Mouse (Mus musculus): ENCODE data around the gene Tbrg1. TPM values are rescaled to one million over a fixed set of nuclear protein-coding genes. Genes with fewer than 3 reads are reported as not detected.
A peak's percentile ranks its signal among the peaks of the same experiment; 100 is the strongest.

The Tbrg1 gene
- polyA plus RNA-seq, 1 experiment from 2014 or later: 137 TPM

GRCm38 (mm10) chr9:37669115-37669514, 12.0 kb upstream of the Tbrg1 start, which contains the start of gene Panx3:
Gene Panx3, minus strand, starts transcription at chr9:37669235.
- Histone ChIP-seq H3K36me3 (replicated peaks; ENCODE audit: control insufficient read depth, insufficient read depth, low read depth, low read length) (no peaks in the 10 kb centered on the region), H3K4me3 (ENCODE audit: low read depth, low read length) (no peak within 1 kb of the TSS), H3K9me3 (replicated peaks; ENCODE audit: control insufficient read depth, low read length) (no peaks in the 10 kb centered on the region), H3K9ac (replicated peaks; ENCODE audit: low read length) (no peak within 1 kb of the TSS), H3K4me2 (ENCODE audit: low read depth, low read length) (no peak within 1 kb of the TSS), H3K27me3 (ENCODE audit: control insufficient read depth, insufficient read depth, low read length) (no peaks in the 10 kb centered on the region), H3K27ac (replicated peaks; ENCODE audit: low read depth, low read length) (no peak within 1 kb of the TSS), H3K4me1 (ENCODE audit: control insufficient read depth, insufficient read depth, low read length) (no peaks in the 10 kb centered on the region)
- ATAC-seq (replicated peaks; ENCODE audit: insufficient number of reproducible peaks, low FRiP score, low TSS enrichment, low read depth) (no peak), DNase-seq (ENCODE audit: low spot score) (no peak)
- 68% methylated on average over 6 of the region's 6 CpGs for WGBS

GRCm38 (mm10) chr9:37666045-37666444, 8.9 kb upstream of the Tbrg1 start:
- DNase-seq (ENCODE audit: low spot score): no peak
- no peaks in the 10 kb centered on the region for H3K36me3 ChIP-seq (replicated peaks; ENCODE audit: control insufficient read depth, insufficient read depth, low read depth, low read length)
- no peak overlapping the region for H3K4me3 ChIP-seq (ENCODE audit: low read depth, low read length)
- H3K9ac ChIP-seq (replicated peaks; ENCODE audit: low read length): no peak overlapping the region
- no peaks in the 10 kb centered on the region for H3K9me3 ChIP-seq (replicated peaks; ENCODE audit: control insufficient read depth, low read length)
- no peak overlapping the region for H3K4me2 ChIP-seq (ENCODE audit: low read depth, low read length)
- 80% methylated on average over 7 of the region's 7 CpGs for WGBS
- no peaks in the 10 kb centered on the region for H3K4me1 ChIP-seq (ENCODE audit: control insufficient read depth, insufficient read depth, low read length)
- ATAC-seq (replicated peaks; ENCODE audit: insufficient number of reproducible peaks, low FRiP score, low TSS enrichment, low read depth): no peak
- H3K27ac ChIP-seq (replicated peaks; ENCODE audit: low read depth, low read length): no peak overlapping the region
- no peaks in the 10 kb centered on the region for H3K27me3 ChIP-seq (ENCODE audit: control insufficient read depth, insufficient read depth, low read length)

GRCm38 (mm10) chr9:37664604-37665003, 7.5 kb upstream of the Tbrg1 start:
- no peaks in the 10 kb centered on the region for H3K4me1 ChIP-seq (ENCODE audit: control insufficient read depth, insufficient read depth, low read length)
- 59% methylated on average over 2 of the region's 2 CpGs for whole genome bisulfite sequencing
- no peak overlapping the region for H3K9ac ChIP-seq (replicated peaks; ENCODE audit: low read length)
- DNase-seq (ENCODE audit: low spot score): no peak
- H3K27ac ChIP-seq (replicated peaks; ENCODE audit: low read depth, low read length): no peak overlapping the region
- H3K4me3 ChIP-seq (ENCODE audit: low read depth, low read length): no peak overlapping the region
- H3K9me3 ChIP-seq (replicated peaks; ENCODE audit: control insufficient read depth, low read length): no peaks in the 10 kb centered on the region
- ATAC-seq (replicated peaks; ENCODE audit: insufficient number of reproducible peaks, low FRiP score, low TSS enrichment, low read depth): no peak
- H3K36me3 ChIP-seq (replicated peaks; ENCODE audit: control insufficient read depth, insufficient read depth, low read depth, low read length): no peaks in the 10 kb centered on the region
- no peaks in the 10 kb centered on the region for H3K27me3 ChIP-seq (ENCODE audit: control insufficient read depth, insufficient read depth, low read length)
- H3K4me2 ChIP-seq (ENCODE audit: low read depth, low read length): no peak overlapping the region

- H3K27ac ChIP-seq (replicated peaks; ENCODE audit: low read depth, low read length): no peak overlapping the region
- no peaks in the 10 kb centered on the region for H3K9me3 ChIP-seq (replicated peaks; ENCODE audit: control insufficient read depth, low read length)
- H3K4me1 ChIP-seq (ENCODE audit: control insufficient read depth, insufficient read depth, low read length): no peaks in the 10 kb centered on the region
- H3K9ac ChIP-seq (replicated peaks; ENCODE audit: low read length): no peak overlapping the region
- no peak overlapping the region for H3K4me3 ChIP-seq (ENCODE audit: low read depth, low read length)
- H3K36me3 ChIP-seq (replicated peaks; ENCODE audit: control insufficient read depth, insufficient read depth, low read depth, low read length): no peaks in the 10 kb centered on the region
- no peak overlapping the region for H3K4me2 ChIP-seq (ENCODE audit: low read depth, low read length)
- no peaks in the 10 kb centered on the region for H3K27me3 ChIP-seq (ENCODE audit: control insufficient read depth, insufficient read depth, low read length)
- ATAC-seq (replicated peaks; ENCODE audit: insufficient number of reproducible peaks, low FRiP score, low TSS enrichment, low read depth): no peak
- no peak for DNase-seq (ENCODE audit: low spot score)
- 76% methylated on average over 1 of the region's 1 CpGs for WGBS
These were observed 6.1 kb upstream of the Tbrg1 start for GRCm38 (mm10) chr9:37663210-37663609.

- 82% methylated on average over 6 of the region's 6 CpGs for WGBS
These were observed 2.3 kb upstream of the Tbrg1 start for GRCm38 (mm10) chr9:37659413-37659812.

GRCm38 (mm10) chr9:37656439-37656881, 652 bp downstream of the Tbrg1 start:
- no peaks in the 10 kb centered on the region for H3K9me3 ChIP-seq (replicated peaks; ENCODE audit: control insufficient read depth, low read length)
- WGBS: 1% methylated on average over 10 of the region's 10 CpGs
- ATAC-seq (replicated peaks; ENCODE audit: insufficient number of reproducible peaks, low FRiP score, low TSS enrichment, low read depth) (0 out of 2 replicates have a peak, but pooled peaks have one; percentile 4), DNase-seq (ENCODE audit: low spot score) (peak; percentile 4)
- H3K36me3 ChIP-seq (replicated peaks; ENCODE audit: control insufficient read depth, insufficient read depth, low read depth, low read length): no peaks in the 10 kb centered on the region
- H3K27me3 ChIP-seq (ENCODE audit: control insufficient read depth, insufficient read depth, low read length): no peaks in the 10 kb centered on the region
- peak overlapping the region; percentile 62; the same call in 1 of the 2 replicates for H3K27ac ChIP-seq (replicated peaks; ENCODE audit: low read depth, low read length)
- peak overlapping the region; percentile 72 for H3K4me3 ChIP-seq (ENCODE audit: low read depth, low read length)
- H3K4me2 ChIP-seq (ENCODE audit: low read depth, low read length): peak overlapping the region; percentile 85
- H3K9ac ChIP-seq (replicated peaks; ENCODE audit: low read length): peak overlapping the region; percentile 78
- no peaks in the 10 kb centered on the region for H3K4me1 ChIP-seq (ENCODE audit: control insufficient read depth, insufficient read depth, low read length)

More at GRCm38 (mm10) chr9:37659413-37659812, 2.3 kb upstream of the Tbrg1 start:
- DNase-seq (ENCODE audit: low spot score): no peak
- Histone ChIP-seq H3K36me3 (replicated peaks; ENCODE audit: control insufficient read depth, insufficient read depth, low read depth, low read length) (no peaks in the 10 kb centered on the region), H3K4me3 (ENCODE audit: low read depth, low read length) (no peak overlapping the region), H3K9ac (replicated peaks; ENCODE audit: low read length) (no peak overlapping the region), H3K27ac (replicated peaks; ENCODE audit: low read depth, low read length) (no peak overlapping the region), H3K9me3 (replicated peaks; ENCODE audit: control insufficient read depth, low read length) (no peaks in the 10 kb centered on the region), H3K27me3 (ENCODE audit: control insufficient read depth, insufficient read depth, low read length) (no peaks in the 10 kb centered on the region), H3K4me1 (ENCODE audit: control insufficient read depth, insufficient read depth, low read length) (no peaks in the 10 kb centered on the region), H3K4me2 (ENCODE audit: low read depth, low read length) (no peak overlapping the region)
- ATAC-seq (replicated peaks; ENCODE audit: insufficient number of reproducible peaks, low FRiP score, low TSS enrichment, low read depth): no peak

GRCm38 (mm10) chr9:37655961-37656360, 1.2 kb downstream of the Tbrg1 start:
- DNase-seq (ENCODE audit: low spot score) (no peak), ATAC-seq (replicated peaks; ENCODE audit: insufficient number of reproducible peaks, low FRiP score, low TSS enrichment, low read depth) (no peak)
- WGBS: 60% methylated on average over 8 of the region's 8 CpGs

GRCm38 (mm10) chr9:37653836-37654235, 3.3 kb downstream of the Tbrg1 start:
- Histone ChIP-seq H3K27ac (replicated peaks; ENCODE audit: low read depth, low read length) (no peak overlapping the region), H3K27me3 (ENCODE audit: control insufficient read depth, insufficient read depth, low read length) (no peaks in the 10 kb centered on the region), H3K36me3 (replicated peaks; ENCODE audit: control insufficient read depth, insufficient read depth, low read depth, low read length) (peaks cover 18% of the 10 kb centered on the region), H3K9me3 (replicated peaks; ENCODE audit: control insufficient read depth, low read length) (no peaks in the 10 kb centered on the region), H3K4me2 (ENCODE audit: low read depth, low read length) (no peak overlapping the region), H3K4me3 (ENCODE audit: low read depth, low read length) (no peak overlapping the region), H3K9ac (replicated peaks; ENCODE audit: low read length) (no peak overlapping the region), H3K4me1 (ENCODE audit: control insufficient read depth, insufficient read depth, low read length) (no peaks in the 10 kb centered on the region)
- ATAC-seq (replicated peaks; ENCODE audit: insufficient number of reproducible peaks, low FRiP score, low TSS enrichment, low read depth) (no peak), DNase-seq (ENCODE audit: low spot score) (no peak)
- 83% methylated on average over 5 of the region's 5 CpGs for WGBS

More at GRCm38 (mm10) chr9:37655961-37656360, 1.2 kb downstream of the Tbrg1 start:
- Histone ChIP-seq H3K4me3 (ENCODE audit: low read depth, low read length) (peak overlapping the region; percentile 72), H3K4me1 (ENCODE audit: control insufficient read depth, insufficient read depth, low read length) (no peaks in the 10 kb centered on the region), H3K4me2 (ENCODE audit: low read depth, low read length) (peak overlapping the region; percentile 85), H3K27me3 (ENCODE audit: control insufficient read depth, insufficient read depth, low read length) (no peaks in the 10 kb centered on the region), H3K27ac (replicated peaks; ENCODE audit: low read depth, low read length) (no peak overlapping the region), H3K9me3 (replicated peaks; ENCODE audit: control insufficient read depth, low read length) (no peaks in the 10 kb centered on the region), H3K9ac (replicated peaks; ENCODE audit: low read length) (no peak overlapping the region), H3K36me3 (replicated peaks; ENCODE audit: control insufficient read depth, insufficient read depth, low read depth, low read length) (peaks cover 4% of the 10 kb centered on the region)
